Mouse (Mus musculus) mouse embryonic stem cell (cell line): ENCODE measurements around the gene Evc2.

ENCODE experiments used
- in situ Hi-C, 2 experiments: fragments of 300-500 bp; cut with MboI; formaldehyde crosslinking; loops; 1 replicate in 1 of 2; 3 replicates in 1 of 2; pipeline ENCODE4 v1.14.3; 2019 to 2020; ENCODE audit warnings: low sequenced_read_pairs in 2 of 2, low pct_unique_long_range_greater_than_20kb in 1 of 2, mixed read lengths in 1 of 2; ENCODE audit not compliant: unreplicated experiment in 1 of 2

Gene Evc2

DNA sequence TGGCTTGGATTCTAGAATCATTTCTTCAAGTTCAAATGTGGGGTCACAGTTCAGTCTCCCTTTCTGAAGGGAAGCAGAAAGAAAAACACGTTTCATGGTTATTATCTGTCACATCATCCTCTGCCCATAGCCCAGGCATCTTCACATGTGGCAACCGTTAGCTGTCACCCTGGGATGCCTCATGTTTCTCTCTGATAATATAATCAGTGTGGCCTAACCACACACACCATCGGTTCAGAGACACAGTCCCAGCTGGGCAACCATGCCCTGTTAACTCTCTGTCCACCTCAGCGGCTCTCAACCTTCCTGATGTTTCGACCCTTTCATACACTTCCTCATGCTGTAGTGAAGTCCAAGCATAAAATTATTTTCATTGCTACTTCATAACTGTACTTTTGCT is 118.9 kb downstream of the Evc2 start:
- in situ Hi-C loops = no loop called here

DNA sequence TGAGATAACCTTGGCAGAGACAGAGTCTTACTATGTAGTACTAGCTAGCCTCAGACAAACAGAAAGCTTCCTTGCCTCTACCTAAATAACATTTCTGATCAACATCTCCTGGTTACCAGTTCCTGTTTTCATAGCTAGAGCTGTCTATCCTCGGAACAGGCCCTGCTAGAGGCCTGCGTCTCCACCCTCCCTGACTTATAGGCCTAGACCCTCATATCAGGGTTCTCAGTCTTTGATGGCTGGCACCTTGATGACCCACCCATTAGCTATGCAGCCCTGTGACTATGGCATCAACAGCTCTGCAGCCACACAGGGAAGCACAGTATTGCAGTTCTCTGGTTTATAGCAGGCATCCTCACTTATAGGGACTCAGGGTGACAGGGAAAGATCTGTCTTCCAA is 119.5 kb downstream of the Evc2 start:
- in situ Hi-C loops = no loop called here

GRCm38 (mm10) chr5:37458236-37458635 is 119.9 kb downstream of the Evc2 start:
- in situ Hi-C loops = no loop called here

GRCm38 (mm10) chr5:37465461-37465860 is 127.2 kb downstream of the Evc2 start:
- in situ Hi-C loops = no loop called here

GRCm38 (mm10) chr5:37467646-37468045 is 129.3 kb downstream of the Evc2 start:
- in situ Hi-C loops = no loop called here

- in situ Hi-C loops = no loop called here
Observed at GRCm38 (mm10) chr5:37469031-37469430, 130.7 kb downstream of the Evc2 start.

DNA sequence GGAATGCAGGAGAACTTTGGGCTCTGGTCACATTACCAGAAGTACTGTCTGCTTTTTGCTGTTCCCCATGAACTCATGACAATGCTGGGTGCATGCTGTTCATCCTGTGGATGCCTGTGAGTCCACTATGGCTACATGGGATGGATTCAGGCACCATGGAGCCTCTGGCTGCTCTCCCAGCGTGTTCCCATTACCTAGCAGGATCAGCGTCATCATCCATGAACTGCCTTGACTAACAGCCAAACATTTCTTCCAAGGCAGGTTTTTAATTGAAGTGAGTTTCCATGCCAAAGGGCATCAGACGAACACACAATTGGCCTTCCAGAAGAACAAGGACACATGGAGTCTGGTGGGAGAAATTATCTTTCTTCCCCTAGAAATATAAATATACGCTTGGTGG is 133.3 kb downstream of the Evc2 start:
- in situ Hi-C loops = no loop called here

GRCm38 (mm10) chr5:37472025-37472608 is 133.8 kb downstream of the Evc2 start:
- in situ Hi-C loops = no loop called here
